Mouse (Mus musculus): ENCODE measurements around the gene Gm21969.

Gene Gm21969

GRCm38 (mm10) chr4:139653238-139653637 lies 50.3 kb downstream of the Gm21969 start, which contains the start of gene Tas1r2:
Gene Tas1r2 (plus strand): TSS chr4:139653538.
- DNase-seq (ENCODE audit: low spot score), result no peak

GRCm38 (mm10) chr4:139661897-139662296 lies 58.9 kb downstream of the Gm21969 start:
- no peak for DNase-seq (ENCODE audit: low spot score)

- DNase-seq (ENCODE audit: low spot score), result no peak
These were observed 64.6 kb downstream of the Gm21969 start for GRCm38 (mm10) chr4:139667632-139668031.

- DNase-seq (ENCODE audit: low spot score), result peak; percentile 22
These were observed 66.9 kb downstream of the Gm21969 start for GRCm38 (mm10) chr4:139669847-139670246.

- no peak for DNase-seq (ENCODE audit: low spot score)
These were observed 72.7 kb downstream of the Gm21969 start for GRCm38 (mm10) chr4:139675696-139676095.

- no peak for DNase-seq (ENCODE audit: low spot score)
These were observed 81.0 kb downstream of the Gm21969 start for GRCm38 (mm10) chr4:139683728-139684638.

- peak; percentile 52 for DNase-seq (ENCODE audit: low spot score)
These were observed 81.6 kb downstream of the Gm21969 start for GRCm38 (mm10) chr4:139684639-139685017.

- no peak for DNase-seq (ENCODE audit: low spot score)
These were observed 85.1 kb downstream of the Gm21969 start for GRCm38 (mm10) chr4:139688058-139688457.

GRCm38 (mm10) chr4:139689627-139690269 lies 86.8 kb downstream of the Gm21969 start:
- no peak for DNase-seq (ENCODE audit: low spot score)

GRCm38 (mm10) chr4:139693315-139693714 lies 90.3 kb downstream of the Gm21969 start:
- DNase-seq (ENCODE audit: low spot score), result no peak

- no peak for DNase-seq (ENCODE audit: low spot score)
These were observed 94.8 kb downstream of the Gm21969 start for GRCm38 (mm10) chr4:139697755-139698154.

GRCm38 (mm10) chr4:139698602-139699001 lies 95.6 kb downstream of the Gm21969 start:
- DNase-seq (ENCODE audit: low spot score), result no peak

GRCm38 (mm10) chr4:139702914-139703313 lies 99.9 kb downstream of the Gm21969 start:
- no peak for DNase-seq (ENCODE audit: low spot score)

GRCm38 (mm10) chr4:139703468-139703867 lies 100.5 kb downstream of the Gm21969 start:
- no peak for DNase-seq (ENCODE audit: low spot score)

- no peak for DNase-seq (ENCODE audit: low spot score)
These were observed 103.0 kb downstream of the Gm21969 start for GRCm38 (mm10) chr4:139705986-139706385.

- no peak for DNase-seq (ENCODE audit: low spot score)
These were observed 107.7 kb downstream of the Gm21969 start for GRCm38 (mm10) chr4:139710467-139711334.
